Mouse (Mus musculus) hindlimb bud, embryonic 11.5 days (tissue): ENCODE data around the gene Ptpre.
"Not testable (repeated sequence)": the region's sequence is repeated elsewhere in the genome, so short reads cannot be mapped to it uniquely, and the experiment has no call there.

Experiments
- DNase-seq: peaks from one replicate; pipeline ENCODE4 v3.0.0-alpha.2; 2012; ENCODE audit warnings: low read depth, low spot score; ENCODE audit errors: extremely low spot score

The Ptpre gene

DNA sequence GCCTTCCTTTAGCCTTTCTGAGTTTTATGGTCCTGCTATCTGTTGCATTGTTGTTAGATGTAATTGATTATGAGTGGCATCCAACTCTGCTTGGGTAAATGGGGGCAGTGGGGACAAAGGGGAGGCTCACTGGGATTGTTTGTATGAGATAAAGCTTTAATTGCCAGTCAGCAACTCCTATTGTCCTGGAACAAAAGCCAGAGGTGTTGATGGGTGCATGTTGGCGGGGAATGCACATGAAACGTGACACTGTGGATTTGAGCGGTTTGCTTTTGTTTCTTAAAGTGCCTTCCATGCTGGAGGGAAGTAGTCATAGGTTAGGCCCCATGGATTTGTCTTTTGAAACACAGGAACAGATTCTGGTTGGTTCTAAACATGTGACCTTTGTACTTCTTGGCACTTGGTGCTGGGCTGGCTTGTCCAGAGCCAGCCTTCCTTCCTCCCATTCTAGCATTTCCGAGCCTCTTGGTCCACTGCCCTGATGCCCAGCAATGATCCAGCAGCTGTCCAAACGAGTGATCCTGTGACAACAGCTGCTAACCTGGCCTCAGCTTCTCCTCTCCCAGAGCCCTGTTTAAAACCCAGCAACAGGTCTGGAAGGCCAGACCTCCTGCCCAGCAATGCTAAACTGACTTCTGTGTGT is 65.7 kb downstream of the Ptpre start:
- DNase-seq, result no peak

DNA sequence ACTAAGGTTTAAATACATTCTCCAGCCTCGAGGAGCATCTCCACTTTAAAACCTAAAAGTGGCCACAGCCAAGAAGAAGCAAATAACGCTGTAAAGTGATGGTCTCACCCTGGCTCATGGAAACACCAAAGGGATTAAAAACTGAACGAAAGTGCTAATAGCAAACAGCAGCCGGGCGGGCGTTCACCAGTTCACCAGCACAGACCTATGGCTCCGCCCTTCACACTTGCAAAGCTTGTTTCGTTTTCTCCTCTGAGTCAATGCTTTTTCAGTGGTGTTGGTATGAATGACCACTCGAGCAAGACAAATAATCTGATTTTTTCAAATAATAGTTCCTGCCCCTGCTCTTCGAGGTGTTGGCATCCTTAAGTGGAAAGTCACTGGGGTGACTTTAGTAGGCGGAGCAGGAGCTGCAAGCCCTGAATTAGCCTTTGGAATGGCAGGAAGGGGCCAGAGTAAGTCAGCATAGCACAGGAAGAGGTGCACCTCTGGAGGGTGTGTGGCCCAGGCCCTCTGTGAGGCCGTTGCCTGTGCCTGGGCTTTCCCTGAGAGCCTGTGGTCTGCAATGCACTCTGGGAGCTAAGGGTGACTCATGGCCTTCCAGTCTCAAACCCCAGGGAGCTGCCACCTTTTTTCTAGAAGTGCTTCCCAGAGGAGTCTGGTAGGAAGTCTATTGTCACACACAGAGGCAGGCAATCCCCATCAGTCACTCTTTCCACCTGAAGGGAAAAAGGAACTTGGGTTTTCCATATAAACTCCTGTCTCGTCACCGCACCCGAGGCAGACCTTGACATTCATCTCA is 67.9 kb downstream of the Ptpre start:
- no peak for DNase-seq

DNA sequence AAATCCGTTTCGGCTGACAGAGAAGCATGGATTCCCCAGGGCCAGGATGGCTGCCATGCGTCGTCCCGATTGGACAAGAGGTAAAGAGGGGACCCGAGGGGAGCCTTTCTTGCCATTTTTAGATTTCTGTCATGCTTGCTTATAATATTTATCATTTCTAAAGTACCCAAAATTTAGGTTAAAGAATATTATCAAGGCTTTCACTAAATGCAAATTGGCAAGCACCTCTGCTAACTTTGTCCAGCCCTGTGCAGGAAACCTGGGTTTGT is 68.5 kb downstream of the Ptpre start:
- no peak for DNase-seq

DNA sequence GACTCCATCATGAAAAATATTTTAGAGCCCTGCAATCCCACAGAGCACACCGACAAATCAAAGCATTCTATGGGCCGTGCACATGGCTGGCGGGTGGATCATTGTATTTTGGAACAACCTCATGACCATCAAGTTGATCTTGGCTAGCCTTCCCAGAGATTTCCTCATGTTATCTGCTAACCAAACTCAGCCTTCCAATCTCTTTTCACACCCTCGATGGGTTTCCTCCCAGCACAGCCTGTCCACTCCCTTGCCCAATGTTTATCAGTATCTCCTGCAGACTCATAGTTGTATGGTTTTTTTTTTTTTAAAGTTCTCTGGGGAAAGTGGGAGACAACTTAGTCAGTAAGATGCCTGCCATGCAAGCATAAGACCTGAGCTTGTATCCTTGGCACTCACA is 70.9 kb downstream of the Ptpre start:
- DNase-seq, result no peak

DNA sequence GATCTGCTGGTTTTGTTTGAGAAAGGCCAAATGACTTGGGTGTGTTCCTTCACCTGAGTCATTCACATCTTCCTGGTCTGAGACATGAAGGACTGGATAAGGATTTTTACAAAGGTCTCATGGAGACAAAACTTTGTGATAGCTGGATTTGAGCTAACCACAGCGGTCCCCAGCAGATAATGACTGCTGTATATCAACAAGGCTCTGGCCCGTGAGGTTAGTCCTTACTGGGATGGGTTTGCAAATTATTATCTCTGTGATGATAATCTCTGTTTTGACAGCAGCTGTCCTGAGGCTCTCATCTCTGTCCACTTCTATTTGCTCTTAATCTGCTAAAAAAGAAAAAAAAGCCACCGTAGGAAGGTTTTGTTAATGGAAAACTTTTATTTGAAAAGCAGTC is 71.7 kb downstream of the Ptpre start:
- DNase-seq, result no peak

DNA sequence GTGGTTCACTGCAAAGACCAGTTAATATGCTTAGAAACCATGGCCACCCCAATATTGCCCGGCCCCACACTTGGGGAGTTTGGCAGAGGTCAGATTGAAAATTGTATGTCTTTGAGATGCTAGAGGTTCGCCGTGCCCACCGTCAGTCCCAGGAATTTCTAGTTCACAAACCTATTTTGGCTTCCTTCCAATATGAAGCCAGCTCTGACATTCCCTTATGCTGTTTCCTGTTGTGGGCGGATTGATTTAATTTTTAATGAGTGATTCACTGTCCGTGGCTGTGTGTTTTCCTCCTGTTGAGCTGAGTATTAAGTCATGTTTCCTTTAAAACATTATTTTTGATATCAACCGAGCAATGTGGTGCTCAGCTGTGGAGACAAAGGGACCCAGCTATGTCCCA is 72.4 kb downstream of the Ptpre start:
- no peak for DNase-seq

DNA sequence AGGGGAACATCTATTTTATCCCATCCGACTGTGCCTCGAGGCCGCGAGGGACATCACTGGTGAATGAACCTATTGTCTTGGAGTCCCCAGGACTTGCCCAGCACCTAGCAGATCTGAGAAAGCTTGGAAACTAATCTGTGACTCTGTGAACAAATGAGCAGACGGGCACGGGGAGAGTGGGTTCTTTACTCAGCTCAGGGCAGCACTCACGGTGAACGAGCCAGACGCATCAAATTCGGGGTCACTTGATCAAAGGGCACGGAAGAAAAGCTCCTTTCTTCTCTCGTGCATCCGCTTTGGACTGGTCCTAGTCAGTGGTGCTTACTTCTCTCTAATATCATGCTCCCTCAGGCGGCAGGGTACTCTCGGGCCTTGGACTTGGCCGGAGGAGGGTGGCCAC is 75.0 kb downstream of the Ptpre start:
- DNase-seq, result no peak

DNA sequence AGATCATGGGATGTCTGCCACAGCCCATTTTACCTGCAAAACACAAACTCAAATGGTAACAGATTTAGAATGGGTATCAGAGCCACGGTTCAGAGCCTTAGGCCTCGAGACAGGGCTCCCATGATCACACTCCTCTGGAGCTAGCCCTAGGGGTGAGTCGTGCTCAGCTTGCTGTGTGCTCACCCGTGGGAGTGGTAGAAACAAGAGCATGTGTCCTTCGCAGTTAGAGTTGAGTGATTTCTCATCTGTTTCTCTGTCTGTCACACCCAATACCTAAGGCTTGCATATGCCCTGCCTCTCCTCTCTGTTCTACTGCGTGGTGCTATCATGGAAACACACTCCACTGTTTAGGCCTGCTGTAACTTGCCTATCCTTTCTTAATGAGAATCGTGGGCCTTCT is 75.5 kb downstream of the Ptpre start:
- DNase-seq, result no peak

DNA sequence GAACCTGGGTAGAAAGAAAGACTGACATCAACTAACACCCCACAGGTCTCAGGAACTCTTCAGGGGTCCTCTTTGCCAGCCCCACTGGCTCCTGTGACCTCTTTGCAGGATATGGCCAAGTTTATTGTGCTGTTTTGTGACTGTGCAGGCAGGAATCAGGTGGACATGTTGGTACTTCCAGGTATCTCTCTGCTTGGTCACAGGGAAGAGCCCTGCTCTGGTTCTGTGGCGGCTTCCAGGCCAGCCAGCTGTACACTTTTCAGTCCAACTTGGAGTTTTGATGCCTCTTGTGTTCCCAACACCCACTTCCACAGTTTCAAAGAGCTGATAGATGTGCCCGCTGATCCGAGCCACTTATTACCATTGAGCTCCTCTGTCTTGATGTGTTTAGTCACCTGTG is 76.1 kb downstream of the Ptpre start:
- DNase-seq, result no peak

DNA sequence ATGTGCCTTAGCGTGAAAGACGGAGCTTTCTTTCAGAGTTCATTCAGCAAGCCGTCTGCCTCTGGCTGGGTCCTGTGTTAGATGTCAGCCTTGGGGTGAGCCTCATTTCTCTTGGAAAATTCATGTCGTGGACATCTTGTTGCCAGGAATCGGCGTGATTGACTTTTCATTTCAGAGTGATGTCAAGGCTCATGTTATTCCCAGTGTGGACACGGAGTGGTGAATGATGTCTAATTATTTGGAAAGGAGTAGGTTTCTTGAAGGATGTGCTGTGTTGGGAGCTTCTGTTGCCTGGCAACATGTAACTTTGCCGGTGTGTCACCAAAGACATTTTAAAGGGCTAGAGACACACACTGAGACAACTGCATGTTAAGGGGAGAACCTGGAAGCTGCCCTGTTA is 77.6 kb downstream of the Ptpre start:
- DNase-seq, result no peak

DNA sequence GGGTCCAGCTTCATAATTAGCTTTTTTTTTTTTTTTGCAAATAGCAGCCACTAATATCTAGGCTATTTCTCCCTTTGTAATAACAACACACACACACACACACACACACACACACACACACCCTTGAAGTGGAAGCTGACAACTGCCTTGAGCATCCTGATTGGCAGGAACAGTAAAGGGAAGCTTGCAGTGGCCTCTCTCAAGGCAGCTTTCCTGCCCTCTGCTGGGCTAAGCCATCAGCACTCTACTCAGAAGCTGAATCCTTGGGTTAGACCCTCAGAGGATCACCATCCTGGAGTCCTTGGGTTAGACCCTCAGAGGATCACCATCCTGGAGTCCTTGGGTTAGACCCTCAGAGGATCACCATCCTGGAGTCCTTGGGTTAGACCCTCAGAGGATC is 79.2 kb downstream of the Ptpre start:
- DNase-seq, result not testable (repeated sequence)

DNA sequence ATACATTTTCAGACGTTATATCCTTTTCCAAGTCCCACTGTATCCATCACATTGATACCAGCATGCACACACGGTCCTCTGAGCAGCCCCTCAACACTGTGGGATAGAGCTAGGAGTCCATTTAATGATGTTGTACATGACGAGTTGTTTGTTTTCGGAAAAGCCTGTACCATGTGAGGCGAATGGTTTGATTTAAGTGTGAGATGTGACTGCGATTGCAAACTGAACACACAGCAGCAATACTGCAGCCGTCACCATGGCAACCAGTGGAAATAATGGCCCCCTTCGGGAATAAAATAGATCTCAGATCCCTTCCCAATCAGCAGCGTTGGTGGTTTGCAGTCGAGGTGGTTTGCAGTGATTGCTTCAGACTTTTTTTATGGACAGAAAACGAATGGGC is 80.5 kb downstream of the Ptpre start:
- no peak for DNase-seq

DNA sequence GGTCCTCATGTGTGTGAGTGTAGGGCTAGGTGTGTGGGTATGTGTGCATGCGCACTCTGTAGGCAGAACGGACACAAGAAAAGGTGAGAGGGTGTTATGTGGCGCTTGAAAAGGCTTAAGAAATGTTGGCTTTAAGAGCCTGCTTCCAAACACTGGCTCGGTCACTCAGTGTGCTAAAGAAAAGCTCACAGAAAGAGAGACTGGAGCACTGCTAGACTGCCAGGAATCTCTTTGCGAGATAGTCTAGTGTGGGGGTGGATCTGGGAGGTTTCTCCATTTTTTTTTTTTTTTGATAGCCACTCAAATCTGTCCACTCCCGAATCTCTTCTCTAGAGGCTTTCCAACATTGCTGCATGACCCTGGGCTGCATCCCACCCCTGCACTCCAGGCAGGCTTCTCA is 84.4 kb downstream of the Ptpre start:
- no peak for DNase-seq

DNA sequence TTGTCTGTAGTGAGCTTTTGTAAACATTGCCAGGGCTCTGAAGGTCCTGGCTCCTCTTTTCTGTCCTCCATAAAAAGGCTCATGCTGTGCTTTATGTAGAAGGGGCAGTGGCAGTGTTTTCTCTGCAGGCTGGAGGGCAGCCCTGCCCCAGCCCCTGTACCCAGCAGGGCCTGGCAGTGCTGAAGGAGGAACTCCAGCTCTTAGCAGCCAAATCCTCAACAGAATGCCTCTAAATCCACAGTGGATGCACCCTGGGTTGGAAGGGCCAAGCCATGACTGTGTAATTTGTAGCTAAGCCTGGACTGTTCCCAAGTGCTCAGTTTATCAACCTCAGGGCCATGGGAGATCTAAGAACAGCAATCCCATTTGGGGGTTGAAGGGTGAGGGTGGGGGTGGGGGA is 85.0 kb downstream of the Ptpre start:
- no peak for DNase-seq

DNA sequence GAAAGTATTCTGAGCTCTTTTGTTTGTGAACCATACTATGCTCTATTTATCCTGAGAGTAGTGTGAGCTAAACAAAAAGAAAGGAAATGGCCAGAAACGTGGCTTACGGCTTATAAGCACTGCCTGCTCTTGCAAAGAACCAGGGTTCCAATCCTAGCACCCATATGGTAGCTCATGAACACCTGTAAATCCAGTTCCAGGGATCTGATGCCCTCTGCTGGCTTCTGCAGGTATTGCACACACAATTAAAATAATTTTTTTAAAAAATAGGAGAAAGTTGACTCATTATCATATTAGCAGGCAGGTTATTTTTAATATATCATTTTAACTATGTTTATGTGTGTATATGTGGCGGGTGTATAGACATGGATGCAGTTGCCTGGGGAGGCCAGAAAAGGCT is 87.6 kb downstream of the Ptpre start:
- no peak for DNase-seq

DNA sequence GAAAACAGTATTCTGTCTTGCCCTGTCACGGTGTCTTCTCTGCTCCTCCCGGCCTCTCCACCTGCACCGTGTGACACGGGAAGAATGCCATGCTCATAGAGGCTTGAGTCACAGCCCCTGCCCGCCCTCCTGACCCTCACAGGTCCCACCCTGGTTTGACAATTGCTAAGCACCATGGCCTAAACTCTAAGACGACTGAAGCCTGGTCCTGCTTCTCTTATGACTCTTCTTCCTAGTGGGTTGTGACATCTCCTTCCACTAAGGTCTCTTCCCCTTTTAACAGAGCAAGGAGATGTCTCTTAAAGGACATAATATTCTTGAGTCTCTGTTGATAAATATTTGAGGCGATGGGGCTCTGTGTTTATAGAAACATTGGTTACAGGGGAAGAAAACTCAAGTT is 91.1 kb downstream of the Ptpre start:
- no peak for DNase-seq

DNA sequence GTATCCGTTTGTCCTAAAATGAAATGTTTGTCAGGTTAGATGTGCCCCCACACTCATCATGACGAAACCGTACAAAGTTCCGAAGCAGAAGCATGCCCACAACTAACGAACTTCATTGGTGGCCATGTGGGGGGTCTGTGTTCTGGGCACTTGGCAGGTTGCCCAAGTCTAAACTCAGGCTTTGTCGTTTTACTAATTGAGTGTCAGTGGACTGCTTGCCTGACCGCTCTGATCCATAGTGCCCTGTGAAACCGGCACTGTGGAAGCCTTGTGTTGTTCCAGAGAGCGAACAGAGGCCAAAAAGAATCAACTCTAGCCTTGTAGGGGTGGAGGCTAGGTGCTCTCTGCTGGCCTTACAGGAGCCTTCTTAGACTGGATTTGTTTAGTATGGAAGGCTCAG is 91.7 kb downstream of the Ptpre start:
- DNase-seq, result no peak

DNA sequence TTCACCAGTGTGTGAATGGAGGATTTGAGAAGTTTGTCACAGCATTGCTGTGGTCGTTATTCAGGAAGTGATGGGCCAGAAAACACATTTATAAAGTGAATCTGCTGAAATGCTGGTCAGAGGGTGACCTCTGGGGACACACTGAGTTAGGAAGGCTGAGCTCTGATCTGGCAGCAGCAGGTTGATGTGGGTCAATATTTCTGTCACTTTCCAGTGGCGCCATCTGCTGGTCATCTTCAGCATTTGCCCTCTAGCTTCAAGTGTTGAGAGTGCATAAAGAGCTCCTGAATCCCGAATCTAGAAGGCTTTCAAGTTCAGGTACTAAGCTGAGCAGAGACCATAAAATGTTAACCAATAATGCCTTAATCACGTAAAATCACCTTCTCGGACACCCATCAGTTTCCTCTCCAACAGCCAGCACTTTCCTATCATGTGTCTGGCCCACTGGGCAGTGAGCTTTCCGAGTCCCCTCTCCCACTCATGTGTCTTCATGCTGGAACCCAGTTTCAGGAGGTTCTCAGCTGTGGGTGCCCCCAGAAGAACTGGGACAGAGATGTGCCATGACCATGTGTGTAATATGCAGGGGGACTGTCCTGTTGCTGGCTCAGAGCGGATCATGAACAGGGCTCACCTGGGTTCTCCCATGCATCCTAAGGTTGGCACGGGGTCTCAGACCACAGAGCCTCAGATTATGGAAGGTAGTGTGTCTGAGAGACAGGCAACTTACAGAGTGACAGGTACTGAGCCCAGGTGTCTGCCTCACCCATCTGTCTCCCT is 94.7 kb downstream of the Ptpre start:
- peak; percentile 41 for DNase-seq

DNA sequence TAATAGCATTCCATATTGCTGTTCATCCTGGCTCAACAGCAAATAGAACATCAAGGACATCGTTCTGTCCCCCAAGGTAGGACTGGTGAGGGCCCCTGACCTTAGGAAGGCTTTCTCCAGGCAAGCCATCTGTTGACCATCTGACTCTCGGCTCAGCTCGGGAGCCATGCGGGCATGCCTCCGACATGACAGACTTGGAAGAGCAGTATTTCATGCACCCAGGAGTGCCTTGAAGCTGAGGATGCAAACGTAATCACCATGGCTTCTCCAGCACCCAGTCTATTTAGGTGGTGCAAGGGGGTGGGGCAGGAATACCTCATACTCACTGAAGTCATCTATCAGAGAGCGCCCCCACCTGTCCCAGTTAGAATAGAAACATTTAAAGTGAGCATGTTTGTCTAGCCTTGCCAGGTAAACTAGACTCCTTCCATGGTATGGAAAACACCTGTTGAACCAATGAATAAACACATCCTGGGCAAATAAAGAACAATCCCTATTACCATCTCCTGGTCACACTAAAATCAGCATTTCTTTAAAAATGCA is 95.5 kb downstream of the Ptpre start:
- no peak for DNase-seq

DNA sequence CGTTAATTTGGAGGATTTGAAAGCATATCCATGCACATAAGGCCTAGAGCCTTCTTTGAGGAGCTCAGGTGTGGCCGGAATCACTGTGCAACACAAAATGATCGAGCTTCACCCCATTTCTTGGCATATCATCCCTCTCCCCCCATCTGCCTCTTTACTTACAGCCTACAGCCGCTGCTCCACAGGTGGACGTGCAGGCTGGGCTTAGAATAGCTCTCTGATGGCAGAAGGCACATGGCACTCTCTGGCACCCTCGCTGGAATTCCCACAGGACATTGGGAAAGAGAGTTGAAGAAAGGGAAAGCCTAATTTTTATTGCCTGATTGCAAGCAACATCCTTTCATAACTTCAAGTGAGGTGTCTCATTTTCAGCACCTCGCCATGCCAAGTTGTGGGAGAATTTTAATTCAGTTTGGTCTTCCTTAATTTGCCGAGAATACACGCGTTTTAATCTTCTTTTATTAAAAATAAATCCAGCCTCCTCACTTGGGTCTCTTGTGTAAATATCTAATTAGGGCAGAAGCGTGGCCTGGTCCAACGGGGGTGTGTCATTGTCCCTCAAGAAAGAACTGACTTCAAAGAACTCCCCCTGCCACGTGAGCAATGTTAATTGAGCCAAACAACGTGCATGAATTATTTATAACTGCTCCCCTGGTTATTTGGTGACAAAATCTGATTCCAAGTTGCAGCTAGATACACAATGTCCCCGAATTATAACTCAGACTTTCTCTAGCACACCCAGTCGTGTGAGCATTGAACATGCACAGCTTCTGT is 97.8 kb downstream of the Ptpre start:
- DNase-seq, result no peak

DNA sequence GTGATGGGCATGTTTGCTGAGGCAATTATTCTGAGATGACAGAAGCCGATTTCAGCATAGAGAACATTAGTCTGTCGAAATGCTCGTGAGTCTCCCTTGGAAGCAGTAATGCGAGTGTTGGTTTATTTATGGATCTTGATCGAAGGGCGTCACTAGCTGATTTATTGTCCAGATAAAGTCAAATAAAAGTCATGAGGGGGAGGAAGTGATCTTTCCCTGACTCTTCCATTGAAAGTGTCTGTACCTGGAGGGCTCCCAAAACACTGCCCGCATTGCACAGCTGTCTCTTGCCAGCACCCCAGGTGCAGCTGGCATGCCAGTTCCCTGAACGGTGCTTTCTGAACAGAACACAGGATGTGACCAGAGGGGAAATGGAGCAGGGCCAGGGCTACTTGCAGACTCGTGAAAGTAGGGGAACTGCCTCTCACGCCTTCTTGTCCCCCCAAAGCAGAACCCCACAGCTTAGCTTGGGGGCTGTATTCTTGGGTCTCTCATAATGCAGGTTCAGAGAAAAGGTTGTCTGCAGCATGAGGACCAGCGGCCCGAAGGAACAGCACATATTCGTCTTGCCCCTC is 100.2 kb downstream of the Ptpre start:
- no peak for DNase-seq
